Mouse (Mus musculus): ENCODE measurements around the gene Cdc42ep5.

Gene Cdc42ep5

GRCm38 (mm10) chr7:4146241-4147180, 18.1 kb downstream of the Cdc42ep5 start:
- DNase-seq (ENCODE audit: low read depth, low spot score): no peak

DNA sequence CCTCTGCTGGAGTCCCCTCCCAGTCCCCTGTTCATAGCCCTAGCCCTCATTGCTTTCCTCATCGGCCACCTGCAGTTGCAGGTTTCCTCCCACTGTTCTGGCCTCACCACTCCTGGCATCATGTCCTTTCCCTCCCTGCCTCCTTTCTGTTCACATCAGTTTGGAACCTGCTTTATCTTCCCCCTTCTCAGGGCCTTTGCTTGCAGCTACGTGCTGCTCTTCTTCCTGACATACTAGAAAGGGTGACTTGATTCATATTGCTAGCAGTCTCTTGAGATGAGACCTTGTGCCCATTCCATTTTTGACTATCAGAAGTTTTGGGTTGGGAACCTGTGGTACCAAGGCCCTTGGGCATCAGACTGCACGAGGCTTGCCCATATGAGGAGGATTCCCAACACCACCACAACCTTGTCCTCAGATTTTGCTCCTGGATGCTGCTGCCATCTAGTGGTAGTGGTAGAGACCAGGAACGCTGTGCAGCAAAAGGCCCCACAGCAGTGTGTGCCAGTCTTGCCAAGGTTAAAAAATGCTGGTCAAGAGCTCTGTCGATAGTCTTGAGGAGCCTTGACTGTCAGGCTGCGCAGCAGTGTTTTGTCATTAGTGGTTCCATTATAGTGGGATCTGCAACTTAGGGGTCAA, 19.0 kb downstream of the Cdc42ep5 start:
- peak; percentile 76 for DNase-seq (ENCODE audit: low read depth, low spot score)

- DNase-seq (ENCODE audit: low read depth, low spot score): no peak
Measured at GRCm38 (mm10) chr7:4144766-4145551, 19.7 kb downstream of the Cdc42ep5 start.

- DNase-seq (ENCODE audit: low read depth, low spot score): no peak
Measured at GRCm38 (mm10) chr7:4144046-4144445, 20.6 kb downstream of the Cdc42ep5 start.

- no peak for DNase-seq (ENCODE audit: low read depth, low spot score)
Measured at GRCm38 (mm10) chr7:4143506-4143905, 21.2 kb downstream of the Cdc42ep5 start.

GRCm38 (mm10) chr7:4142796-4143445, 21.7 kb downstream of the Cdc42ep5 start:
- DNase-seq (ENCODE audit: low read depth, low spot score): no peak

DNA sequence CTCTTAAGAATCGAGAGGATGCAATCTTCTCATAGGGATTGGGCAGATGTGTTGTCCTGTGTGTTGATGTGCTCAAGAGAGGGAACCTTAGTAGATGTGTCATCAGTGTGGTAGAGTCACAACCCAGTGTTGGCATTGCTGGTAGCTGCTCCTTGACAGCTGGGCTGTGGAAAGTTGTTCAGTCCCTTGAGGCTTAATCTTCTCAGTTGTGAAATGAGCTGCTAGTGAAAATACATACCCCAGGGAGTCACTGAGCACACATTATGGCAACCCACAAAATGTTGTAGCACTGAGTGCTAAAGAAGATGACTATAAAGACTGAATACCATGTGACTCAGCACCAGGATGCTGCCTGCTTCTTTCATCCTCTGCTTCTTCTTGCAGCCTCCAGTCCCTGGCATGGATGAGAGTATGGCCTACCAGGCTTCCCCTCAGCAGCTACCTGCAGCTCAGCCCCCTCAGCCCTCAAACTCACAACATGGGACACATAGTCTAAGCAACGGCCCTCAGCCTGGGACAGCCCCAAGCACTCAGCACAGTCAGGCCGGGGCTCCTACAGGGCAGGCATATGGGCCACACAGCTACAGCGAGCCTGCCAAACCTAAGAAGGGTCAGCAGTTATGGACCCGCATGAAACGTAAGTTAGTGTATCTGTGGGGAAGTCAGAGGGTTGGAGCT, 22.9 kb downstream of the Cdc42ep5 start:
- DNase-seq (ENCODE audit: low read depth, low spot score): no peak

- DNase-seq (ENCODE audit: low read depth, low spot score): no peak
Measured at GRCm38 (mm10) chr7:4139391-4139790, 25.3 kb downstream of the Cdc42ep5 start.

DNA sequence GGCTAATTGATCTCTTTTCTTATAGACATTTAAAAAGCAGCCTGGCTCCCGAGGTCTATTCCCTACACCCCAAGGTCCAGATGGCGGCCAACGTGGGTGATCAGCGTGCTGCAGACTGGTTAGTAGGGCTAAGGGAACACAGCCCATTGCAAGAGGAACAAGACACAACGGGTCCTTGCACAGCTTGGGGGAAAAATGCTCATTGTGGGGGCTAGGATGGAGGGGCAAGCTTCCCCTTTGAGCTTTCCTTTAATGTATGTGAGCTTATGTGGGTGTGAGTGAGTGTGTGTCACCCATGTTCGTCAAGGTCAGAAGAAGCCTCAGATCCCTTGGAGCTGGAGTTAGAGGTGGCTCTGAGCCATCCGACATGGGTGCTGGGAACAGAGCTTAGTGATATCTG, 26.0 kb downstream of the Cdc42ep5 start:
- DNase-seq (ENCODE audit: low read depth, low spot score): no peak

DNA sequence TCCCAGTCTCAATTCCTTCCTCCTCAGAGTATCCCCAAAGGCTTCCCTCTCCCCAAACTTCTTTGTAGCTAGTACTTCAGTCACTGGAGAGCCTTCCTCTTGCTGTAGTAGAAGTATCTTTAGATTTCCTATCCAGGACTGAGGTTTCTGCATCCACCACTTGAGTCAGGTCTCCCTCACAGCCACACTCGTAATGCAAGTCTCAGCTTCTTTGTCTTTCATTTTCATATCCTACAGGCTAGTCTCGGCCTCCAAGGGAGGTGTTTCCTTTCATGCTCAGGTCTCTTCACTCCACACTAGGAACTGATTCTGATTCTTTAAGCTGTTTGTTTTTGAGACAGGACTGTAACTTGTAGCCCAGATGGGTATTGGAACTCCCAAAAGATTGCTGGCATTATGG, 26.5 kb downstream of the Cdc42ep5 start:
- no peak for DNase-seq (ENCODE audit: low read depth, low spot score)

- DNase-seq (ENCODE audit: low read depth, low spot score): no peak
Measured at GRCm38 (mm10) chr7:4137746-4138145, 26.9 kb downstream of the Cdc42ep5 start.

DNA sequence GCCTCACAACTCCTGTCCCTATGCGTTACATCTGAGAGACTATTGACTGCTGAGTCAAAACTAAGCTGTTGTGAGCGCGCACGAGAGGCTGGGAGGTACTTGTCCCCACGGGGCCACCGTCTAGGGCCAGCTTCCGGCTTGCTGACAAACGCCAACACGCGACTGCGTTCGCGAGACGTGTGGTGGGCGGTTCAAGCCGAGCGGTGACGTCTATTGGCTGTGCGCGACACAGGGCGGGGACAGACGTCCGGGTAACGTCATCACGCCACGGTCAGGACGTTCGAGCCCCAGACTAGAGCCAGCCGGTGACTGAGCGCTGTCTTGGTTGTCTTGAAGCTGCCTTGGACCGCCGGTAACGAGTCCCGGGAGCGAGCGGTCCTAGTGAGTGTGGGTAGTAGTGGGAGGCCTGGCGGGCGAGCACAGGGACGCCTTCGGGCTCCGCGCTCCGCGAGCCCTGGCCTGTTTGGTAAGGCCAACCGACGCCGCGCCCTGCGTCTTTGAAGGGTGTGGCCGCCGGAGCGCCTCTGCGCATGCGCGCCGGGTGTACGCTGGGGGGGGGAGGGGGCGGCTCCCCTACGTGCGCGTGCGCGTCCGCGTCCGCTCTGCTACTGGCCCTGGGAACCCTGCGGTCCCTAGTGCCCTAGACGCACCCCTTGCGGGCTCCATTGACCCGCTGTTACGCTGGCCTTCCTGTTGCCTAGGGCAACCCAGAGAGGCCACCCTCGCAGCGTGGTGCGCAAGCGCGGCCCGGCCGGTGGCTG, 27.7 kb downstream of the Cdc42ep5 start, which contains the start of gene Leng8:
Gene Leng8 (plus strand): TSS at position 269 of the 761 bp plus-strand sequence.
- peak; percentile 99 for DNase-seq (ENCODE audit: low read depth, low spot score)

DNA sequence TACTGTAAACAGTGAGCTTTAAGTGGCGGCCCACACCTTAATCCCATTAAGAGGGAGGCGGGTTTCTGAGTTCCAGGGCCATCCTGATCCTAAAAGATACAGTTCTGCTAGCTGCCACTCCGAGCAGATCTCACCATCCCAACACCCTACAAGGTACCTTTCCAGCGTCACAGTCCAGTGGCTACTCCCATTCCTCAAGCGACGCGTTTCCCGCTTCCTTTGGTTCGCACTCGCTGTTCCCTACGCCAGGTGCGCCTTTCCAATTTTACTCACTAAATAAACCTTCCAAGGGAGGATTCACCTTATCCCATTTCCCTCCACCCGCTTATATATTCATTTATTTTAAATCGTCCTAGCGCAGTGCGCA, 28.3 kb downstream of the Cdc42ep5 start:
- no peak for DNase-seq (ENCODE audit: low read depth, low spot score)

- peak; percentile 53 for DNase-seq (ENCODE audit: low read depth, low spot score)
Measured at GRCm38 (mm10) chr7:4134911-4135310, 29.7 kb downstream of the Cdc42ep5 start.

DNA sequence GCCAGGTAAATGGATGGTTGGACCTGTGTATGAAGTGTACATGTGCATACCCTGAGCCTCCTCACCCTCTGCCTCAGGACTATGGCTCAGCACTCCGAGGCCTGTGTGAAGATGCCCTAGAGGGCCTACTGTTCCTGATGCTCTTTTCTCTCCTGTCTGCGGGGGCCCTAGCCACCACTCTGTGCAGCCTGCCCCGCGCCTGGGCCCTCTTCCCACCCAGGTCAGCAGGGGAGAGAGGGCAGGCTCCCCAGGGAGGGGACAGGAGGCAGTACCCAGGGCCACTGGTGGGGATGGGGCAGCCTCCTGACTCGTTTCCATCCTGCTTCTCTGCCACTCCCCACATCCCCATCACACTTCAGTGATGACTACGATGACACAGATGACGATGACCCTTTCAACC, 31.7 kb downstream of the Cdc42ep5 start:
- DNase-seq (ENCODE audit: low read depth, low spot score): no peak

- no peak for DNase-seq (ENCODE audit: low read depth, low spot score)
Measured at GRCm38 (mm10) chr7:4132581-4132980, 32.1 kb downstream of the Cdc42ep5 start.

GRCm38 (mm10) chr7:4131964-4132363, 32.7 kb downstream of the Cdc42ep5 start:
- no peak for DNase-seq (ENCODE audit: low read depth, low spot score)

DNA sequence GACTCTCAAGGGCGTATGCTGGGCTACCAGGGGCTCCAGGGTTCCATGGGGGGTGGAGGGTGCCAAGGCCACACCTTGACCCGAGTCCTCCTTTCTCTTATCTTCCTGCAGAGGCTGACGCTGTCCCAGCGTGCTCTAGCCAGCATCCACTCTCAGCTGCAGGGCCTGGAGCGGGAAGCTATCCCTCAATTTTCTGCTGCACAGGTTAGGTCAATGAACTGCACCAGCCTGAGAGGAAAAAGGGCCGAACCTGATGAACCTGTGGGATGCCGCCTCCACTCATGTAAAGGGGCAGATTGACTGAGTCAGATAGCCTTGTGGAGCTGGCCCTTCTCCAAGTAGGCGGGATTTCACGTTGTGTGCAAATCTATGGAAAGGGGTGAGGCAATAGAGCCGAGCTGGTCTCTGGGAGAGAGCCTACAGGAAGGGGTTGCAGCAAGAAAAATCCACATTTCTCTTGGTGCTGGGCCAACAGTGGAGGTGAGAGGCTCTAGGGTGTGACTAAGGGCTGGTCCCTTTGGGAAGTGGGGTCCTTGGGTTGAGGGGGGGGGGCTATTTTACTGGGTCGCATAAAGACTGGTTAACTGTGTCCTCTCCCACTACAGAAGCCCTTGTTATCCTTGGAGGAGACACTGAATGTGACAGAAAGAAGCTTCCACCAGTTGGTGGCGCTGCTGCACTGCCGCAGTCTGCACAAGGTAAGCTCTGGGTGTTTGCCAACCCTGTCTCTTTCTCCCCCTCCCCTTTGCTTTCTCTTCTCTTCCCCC, 33.8 kb downstream of the Cdc42ep5 start:
- DNase-seq (ENCODE audit: low read depth, low spot score): peak; percentile 88

GRCm38 (mm10) chr7:4128860-4129259, 35.8 kb downstream of the Cdc42ep5 start:
- no peak for DNase-seq (ENCODE audit: low read depth, low spot score)

All from R1 (cell line).